Mouse (Mus musculus): ENCODE results near the gene Umod. TPM values are rescaled to one million over a fixed set of nuclear protein-coding genes. Genes with fewer than 3 reads are reported as not detected.

The Umod gene
- not detected for total RNA-seq (2021)
- long read RNA-seq, experiment 1, result 0 reads
- long read RNA-seq, experiment 2, result 0 reads

GRCm38 (mm10) chr7:119479256-119479655 is at the start of gene Umod:
Gene Umod, minus strand, starts transcription at chr7:119479282.
- intact Hi-C loops (cut with DNase I; ENCODE audit: low total_unique reads), result no loop called here
- no peak for DNase-seq

GRCm38 (mm10) chr7:119528617-119529016 is 49.5 kb upstream of the Umod start:
- intact Hi-C loops (cut with DNase I; ENCODE audit: low total_unique reads), result no loop called here
- no peak for DNase-seq

- DNase-seq, result no peak
- intact Hi-C loops (cut with DNase I; ENCODE audit: low total_unique reads), result no loop called here
Observed at GRCm38 (mm10) chr7:119527548-119527947, 48.5 kb upstream of the Umod start.

- intact Hi-C loops (cut with DNase I; ENCODE audit: low total_unique reads), result no loop called here
- DNase-seq, result no peak
Observed at GRCm38 (mm10) chr7:119527135-119527534, 48.1 kb upstream of the Umod start.

- intact Hi-C loops (cut with DNase I; ENCODE audit: low total_unique reads), result no loop called here
- DNase-seq, result no peak
Observed at GRCm38 (mm10) chr7:119526486-119526885, 47.4 kb upstream of the Umod start.

- intact Hi-C loops (cut with DNase I; ENCODE audit: low total_unique reads), result no loop called here
- no peak for DNase-seq
Observed at GRCm38 (mm10) chr7:119525881-119526281, 46.8 kb upstream of the Umod start.

- intact Hi-C loops (cut with DNase I; ENCODE audit: low total_unique reads), result no loop called here
- DNase-seq, result no peak
Observed at GRCm38 (mm10) chr7:119523389-119523788, 44.3 kb upstream of the Umod start, which contains the start of gene Pdilt. Gene Pdilt, minus strand, starts transcription at chr7:119523489.

- DNase-seq, result no peak
- intact Hi-C loops (cut with DNase I; ENCODE audit: low total_unique reads), result no loop called here
Observed at GRCm38 (mm10) chr7:119522385-119522784, 43.3 kb upstream of the Umod start.

GRCm38 (mm10) chr7:119521816-119522215 is 42.7 kb upstream of the Umod start:
- intact Hi-C loops (cut with DNase I; ENCODE audit: low total_unique reads), result no loop called here
- DNase-seq, result no peak

- DNase-seq, result peak; percentile 10
- intact Hi-C loops (cut with DNase I; ENCODE audit: low total_unique reads), result loop anchor here (10.0 kb wide), 1 partner anchor 505 kb away; no protein-coding TSS in a partner anchor
Observed at GRCm38 (mm10) chr7:119519654-119520053, 40.6 kb upstream of the Umod start.

- intact Hi-C loops (cut with DNase I; ENCODE audit: low total_unique reads), result loop anchor here (10.0 kb wide), 1 partner anchor 504 kb away; no protein-coding TSS in a partner anchor
- DNase-seq, result no peak
Observed at GRCm38 (mm10) chr7:119519163-119519562, 40.1 kb upstream of the Umod start, which contains the start of gene Acsm5. Gene Acsm5, plus strand, starts transcription at chr7:119519463.

- intact Hi-C loops (cut with DNase I; ENCODE audit: low total_unique reads), result loop anchor here (10.0 kb wide), 1 partner anchor 501 kb away; no protein-coding TSS in a partner anchor
- no peak for DNase-seq
Observed at GRCm38 (mm10) chr7:119516272-119516558, 37.1 kb upstream of the Umod start.

GRCm38 (mm10) chr7:119515492-119516271 is 36.6 kb upstream of the Umod start:
- no peak for DNase-seq
- intact Hi-C loops (cut with DNase I; ENCODE audit: low total_unique reads), result loop anchor here (10.0 kb wide), 1 partner anchor 501 kb away; no protein-coding TSS in a partner anchor

GRCm38 (mm10) chr7:119513056-119513455 is 34.0 kb upstream of the Umod start:
- intact Hi-C loops (cut with DNase I; ENCODE audit: low total_unique reads), result loop anchor here (10.0 kb wide), 1 partner anchor 498 kb away; no protein-coding TSS in a partner anchor
- DNase-seq, result no peak

- no peak for DNase-seq
- intact Hi-C loops (cut with DNase I; ENCODE audit: low total_unique reads), result loop anchor here (10.0 kb wide), 1 partner anchor 496 kb away; no protein-coding TSS in a partner anchor
Observed at GRCm38 (mm10) chr7:119511143-119511542, 32.1 kb upstream of the Umod start.

GRCm38 (mm10) chr7:119490041-119490780 is 11.1 kb upstream of the Umod start:
- intact Hi-C loops (cut with DNase I; ENCODE audit: low total_unique reads), result no loop called here
- DNase-seq, result no peak

- intact Hi-C loops (cut with DNase I; ENCODE audit: low total_unique reads), result no loop called here
- DNase-seq, result no peak
Observed at GRCm38 (mm10) chr7:119486683-119487082, 7.6 kb upstream of the Umod start.

- intact Hi-C loops (cut with DNase I; ENCODE audit: low total_unique reads), result no loop called here
- DNase-seq, result no peak
Observed at GRCm38 (mm10) chr7:119484154-119484553, 5.1 kb upstream of the Umod start.

GRCm38 (mm10) chr7:119476500-119477389 is 2.3 kb downstream of the Umod start:
- DNase-seq, result no peak
- intact Hi-C loops (cut with DNase I; ENCODE audit: low total_unique reads), result no loop called here

Data from gastrocnemius, postnatal 14 days (tissue).